Mouse (Mus musculus): ENCODE results near the gene Tcl1b5. TPM values are rescaled to one million over a fixed set of nuclear protein-coding genes. Genes with fewer than 3 reads are reported as not detected.
"Not testable (repeated sequence)": the region's sequence is repeated elsewhere in the genome, so short reads cannot be mapped to it uniquely, and the experiment has no call there.

Gene Tcl1b5
- not detected in 2 replicates for polyA plus RNA-seq (2014; fragmentation: Nextera tagmentation; extraction: Ambion mirVana)

DNA sequence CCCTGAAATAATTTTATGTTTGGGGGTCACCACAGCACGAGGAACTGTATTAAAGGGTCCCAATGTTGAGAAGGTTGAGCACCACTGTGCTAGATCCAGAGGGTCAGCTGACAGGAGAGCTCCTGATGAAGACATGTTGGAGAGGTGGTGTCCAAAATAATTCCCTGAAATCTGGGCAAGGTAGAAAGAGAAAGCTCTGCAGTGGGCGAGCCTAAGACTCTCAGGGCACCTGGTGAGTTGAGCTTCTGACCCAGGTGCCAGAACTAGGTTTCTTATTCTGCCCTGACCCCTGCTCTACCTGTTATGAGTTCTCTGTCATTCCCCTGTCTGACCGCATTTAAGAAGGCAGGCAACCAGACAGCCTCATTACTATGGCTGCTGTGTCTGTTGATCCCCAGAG lies at the start of gene Tcl1b5:
TSS of gene Tcl1b5 (plus strand) at position 301 of the 400 bp plus-strand sequence.
- H3K9me3 ChIP-seq (ENCODE audit: low read depth, low read length); H3K27ac ChIP-seq (ENCODE audit: low read depth); H3K4me2 ChIP-seq; H3K4me3 ChIP-seq (ENCODE audit: low read depth, low read length); H3K9ac ChIP-seq; ATAC-seq (ENCODE audit: insufficient read depth); DNase-seq; H3K36me3 ChIP-seq (ENCODE audit: insufficient read depth); H3K4me1 ChIP-seq (ENCODE audit: insufficient read depth); H3K27me3 ChIP-seq (ENCODE audit: insufficient read depth, low read length): not testable (repeated sequence)
- 57% methylated on average over 3 of the region's 3 CpGs for WGBS

GRCm38 (mm10) chr12:105126516-105126915 lies 49.6 kb upstream of the Tcl1b5 start:
- Histone ChIP-seq H3K9me3 (ENCODE audit: low read depth, low read length) (no peaks in the 10 kb centered on the region), H3K36me3 (ENCODE audit: insufficient read depth) (no peaks in the 10 kb centered on the region), H3K4me2 (no peak overlapping the region), H3K4me3 (ENCODE audit: low read depth, low read length) (no peak overlapping the region), H3K27me3 (ENCODE audit: insufficient read depth, low read length) (no peaks in the 10 kb centered on the region), H3K4me1 (ENCODE audit: insufficient read depth) (no peaks in the 10 kb centered on the region), H3K9ac (no peak overlapping the region), H3K27ac (ENCODE audit: low read depth) (no peak overlapping the region)
- DNase-seq (no peak), ATAC-seq (ENCODE audit: insufficient read depth) (no peak)
- WGBS, result 68% methylated on average over 4 of the region's 4 CpGs
- TF ChIP-seq CTCF (IDR thresholded peaks at IDR 0.05; ENCODE audit: low read depth), result no peak

DNA sequence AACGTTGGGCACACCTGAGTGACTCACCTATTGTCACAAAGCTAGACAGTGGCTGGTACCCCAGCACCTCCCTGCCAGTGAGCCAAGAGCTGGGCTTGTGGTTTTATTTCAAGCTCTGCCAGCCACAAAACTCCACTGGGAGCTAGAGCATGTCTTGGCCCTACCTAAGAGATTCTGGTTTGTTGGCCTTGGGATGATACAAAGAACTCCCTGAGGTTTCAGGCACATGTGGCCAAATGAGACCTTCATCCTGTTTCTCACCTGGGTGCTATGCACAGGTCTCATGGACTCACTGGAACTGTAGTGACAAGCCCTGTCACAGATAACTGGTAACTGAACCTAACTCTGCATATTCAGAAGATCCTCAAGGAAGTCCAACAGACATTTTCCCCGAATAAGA lies 48.5 kb upstream of the Tcl1b5 start:
- DNase-seq (no peak), ATAC-seq (ENCODE audit: insufficient read depth) (no peak)
- no peaks in the 10 kb centered on the region for H3K27me3 ChIP-seq (ENCODE audit: insufficient read depth, low read length)
- TF ChIP-seq CTCF (IDR thresholded peaks at IDR 0.05; ENCODE audit: low read depth), result no peak
- no peak overlapping the region for H3K4me3 ChIP-seq (ENCODE audit: low read depth, low read length)
- H3K4me2 ChIP-seq, result no peak overlapping the region
- no peak overlapping the region for H3K27ac ChIP-seq (ENCODE audit: low read depth)
- no peaks in the 10 kb centered on the region for H3K36me3 ChIP-seq (ENCODE audit: insufficient read depth)
- no peaks in the 10 kb centered on the region for H3K9me3 ChIP-seq (ENCODE audit: low read depth, low read length)
- no peaks in the 10 kb centered on the region for H3K4me1 ChIP-seq (ENCODE audit: insufficient read depth)
- no peak overlapping the region for H3K9ac ChIP-seq
- WGBS, result 78% methylated on average over 2 of the region's 2 CpGs

- H3K27me3 ChIP-seq (ENCODE audit: insufficient read depth, low read length); H3K4me2 ChIP-seq; H3K27ac ChIP-seq (ENCODE audit: low read depth); H3K4me1 ChIP-seq (ENCODE audit: insufficient read depth); ATAC-seq (ENCODE audit: insufficient read depth); H3K9ac ChIP-seq; H3K4me3 ChIP-seq (ENCODE audit: low read depth, low read length); H3K36me3 ChIP-seq (ENCODE audit: insufficient read depth); DNase-seq; H3K9me3 ChIP-seq (ENCODE audit: low read depth, low read length): not testable (repeated sequence)
- WGBS, result 55% methylated on average over 3 of the region's 3 CpGs
These were observed 46.5 kb upstream of the Tcl1b5 start for GRCm38 (mm10) chr12:105129494-105130205.

GRCm38 (mm10) chr12:105134167-105134566 lies 42.0 kb upstream of the Tcl1b5 start:
- not testable (repeated sequence) for H3K9ac ChIP-seq; H3K4me3 ChIP-seq (ENCODE audit: low read depth, low read length); ATAC-seq (ENCODE audit: insufficient read depth); H3K27ac ChIP-seq (ENCODE audit: low read depth); H3K9me3 ChIP-seq (ENCODE audit: low read depth, low read length); H3K36me3 ChIP-seq (ENCODE audit: insufficient read depth); H3K27me3 ChIP-seq (ENCODE audit: insufficient read depth, low read length); H3K4me2 ChIP-seq; DNase-seq; H3K4me1 ChIP-seq (ENCODE audit: insufficient read depth)
- WGBS, result 54% methylated on average over 2 of the region's 2 CpGs

- not testable (repeated sequence) for DNase-seq; H3K36me3 ChIP-seq (ENCODE audit: insufficient read depth); H3K4me2 ChIP-seq; H3K9ac ChIP-seq; H3K4me1 ChIP-seq (ENCODE audit: insufficient read depth); H3K27me3 ChIP-seq (ENCODE audit: insufficient read depth, low read length); H3K4me3 ChIP-seq (ENCODE audit: low read depth, low read length); H3K9me3 ChIP-seq (ENCODE audit: low read depth, low read length); ATAC-seq (ENCODE audit: insufficient read depth); H3K27ac ChIP-seq (ENCODE audit: low read depth)
- 73% methylated on average over 4 of the region's 4 CpGs for WGBS
These were observed 41.3 kb upstream of the Tcl1b5 start for GRCm38 (mm10) chr12:105134826-105135225.

DNA sequence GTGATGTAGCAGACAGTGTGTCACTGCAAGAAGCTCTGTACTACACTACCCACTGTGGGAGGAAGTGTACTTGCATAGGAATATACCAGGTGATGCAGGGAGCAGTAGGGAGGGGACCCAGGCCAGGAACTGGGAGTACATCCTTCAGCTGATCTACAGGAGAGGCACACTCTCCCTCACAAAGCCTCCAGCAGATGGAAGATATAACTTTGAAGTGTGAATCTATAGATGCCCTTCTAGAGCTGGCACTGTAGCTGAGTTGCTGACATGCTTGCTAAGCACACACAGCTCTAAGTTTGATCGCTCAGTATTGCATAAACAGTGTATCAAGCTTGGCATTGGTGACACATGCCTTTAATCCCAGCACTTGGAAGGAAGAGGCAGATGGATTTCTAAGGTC lies 38.4 kb upstream of the Tcl1b5 start:
- not testable (repeated sequence) for H3K27ac ChIP-seq (ENCODE audit: low read depth); H3K4me3 ChIP-seq (ENCODE audit: low read depth, low read length); H3K9me3 ChIP-seq (ENCODE audit: low read depth, low read length); H3K36me3 ChIP-seq (ENCODE audit: insufficient read depth); DNase-seq; H3K27me3 ChIP-seq (ENCODE audit: insufficient read depth, low read length); H3K4me2 ChIP-seq; ATAC-seq (ENCODE audit: insufficient read depth); H3K4me1 ChIP-seq (ENCODE audit: insufficient read depth); H3K9ac ChIP-seq
- WGBS, result 64% methylated on average over 1 of the region's 1 CpGs

DNA sequence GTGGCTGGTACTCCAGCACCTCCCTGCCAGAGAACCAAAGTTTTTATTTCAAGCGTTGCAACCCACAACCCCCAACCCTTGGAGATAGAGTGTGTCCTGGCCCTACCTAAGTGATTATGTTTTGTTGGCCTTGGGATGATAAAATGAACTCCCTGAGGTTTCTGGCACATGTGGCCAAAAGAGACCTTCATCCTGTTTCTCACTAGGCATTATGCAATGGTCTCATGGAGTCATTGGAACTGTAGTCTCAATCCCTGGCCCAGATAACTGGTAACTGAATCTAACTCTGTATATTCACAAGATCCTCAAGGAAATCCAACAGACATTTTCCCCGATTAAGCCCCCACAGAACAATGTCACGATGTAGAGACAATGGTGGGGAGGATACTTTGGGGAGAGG lies 33.0 kb upstream of the Tcl1b5 start:
- 87% methylated on average over 3 of the region's 3 CpGs for WGBS
- H3K27ac ChIP-seq (ENCODE audit: low read depth), result no peak overlapping the region
- no peak overlapping the region for H3K4me2 ChIP-seq
- no peak overlapping the region for H3K9ac ChIP-seq
- H3K27me3 ChIP-seq (ENCODE audit: insufficient read depth, low read length), result no peaks in the 10 kb centered on the region
- no peak overlapping the region for H3K4me3 ChIP-seq (ENCODE audit: low read depth, low read length)
- H3K4me1 ChIP-seq (ENCODE audit: insufficient read depth), result no peaks in the 10 kb centered on the region
- ATAC-seq (ENCODE audit: insufficient read depth) (no peak), DNase-seq (no peak)
- TF ChIP-seq CTCF (IDR thresholded peaks at IDR 0.05; ENCODE audit: low read depth), result no peak
- no peaks in the 10 kb centered on the region for H3K36me3 ChIP-seq (ENCODE audit: insufficient read depth)
- no peaks in the 10 kb centered on the region for H3K9me3 ChIP-seq (ENCODE audit: low read depth, low read length)

GRCm38 (mm10) chr12:105144928-105145327 lies 31.2 kb upstream of the Tcl1b5 start:
- H3K9ac ChIP-seq; H3K4me2 ChIP-seq; ATAC-seq (ENCODE audit: insufficient read depth); H3K27me3 ChIP-seq (ENCODE audit: insufficient read depth, low read length); H3K27ac ChIP-seq (ENCODE audit: low read depth); H3K9me3 ChIP-seq (ENCODE audit: low read depth, low read length); H3K36me3 ChIP-seq (ENCODE audit: insufficient read depth); DNase-seq; H3K4me3 ChIP-seq (ENCODE audit: low read depth, low read length); H3K4me1 ChIP-seq (ENCODE audit: insufficient read depth): not testable (repeated sequence)
- 33% methylated on average over 1 of the region's 1 CpGs for WGBS
